Mouse (Mus musculus): ENCODE measurements at regions not wholly inside any gene's neighbourhood (a gene's known extent, or its start where the extent isn't known, plus 50 kb on each side); places are given as distances from the start of the nearest gene placed in this dataset.

- no peak for DNase-seq (ENCODE audit: low spot score)
These were observed 122.5 kb upstream of the Zeb2 start for GRCm38 (mm10) chr2:45239501-45240292.

- DNase-seq (ENCODE audit: low spot score): no peak
These were observed 121.8 kb upstream of the Zeb2 start for GRCm38 (mm10) chr2:45239001-45239400.

GRCm38 (mm10) chr2:45236168-45236700, 119.0 kb upstream of the Zeb2 start:
- DNase-seq (ENCODE audit: low spot score): no peak

- no peak for DNase-seq (ENCODE audit: low spot score)
These were observed 117.0 kb upstream of the Zeb2 start for GRCm38 (mm10) chr2:45234148-45234547.

GRCm38 (mm10) chr2:45230351-45231209, 113.4 kb upstream of the Zeb2 start:
- DNase-seq (ENCODE audit: low spot score): no peak

- DNase-seq (ENCODE audit: low spot score): no peak
These were observed 112.3 kb upstream of the Zeb2 start for GRCm38 (mm10) chr2:45229501-45229900.

- DNase-seq (ENCODE audit: low spot score): no peak
These were observed 110.2 kb upstream of the Zeb2 start for GRCm38 (mm10) chr2:45227276-45227944.

GRCm38 (mm10) chr2:45226045-45226370, 108.8 kb upstream of the Zeb2 start:
- no peak for DNase-seq (ENCODE audit: low spot score)

- DNase-seq (ENCODE audit: low spot score): no peak
These were observed 108.3 kb upstream of the Zeb2 start for GRCm38 (mm10) chr2:45225364-45226044.

GRCm38 (mm10) chr2:45222213-45222612, 105.0 kb upstream of the Zeb2 start:
- DNase-seq (ENCODE audit: low spot score): no peak

GRCm38 (mm10) chr2:45219851-45220250, 102.7 kb upstream of the Zeb2 start:
- no peak for DNase-seq (ENCODE audit: low spot score)

- no peak for DNase-seq (ENCODE audit: low spot score)
These were observed 95.6 kb upstream of the Zeb2 start for GRCm38 (mm10) chr2:45212833-45213232.

GRCm38 (mm10) chr2:45208526-45208925, 91.3 kb upstream of the Zeb2 start:
- no peak for DNase-seq (ENCODE audit: low spot score)

GRCm38 (mm10) chr2:45205756-45206155, 88.6 kb upstream of the Zeb2 start:
- no peak for DNase-seq (ENCODE audit: low spot score)

GRCm38 (mm10) chr2:45205211-45205610, 88.0 kb upstream of the Zeb2 start:
- no peak for DNase-seq (ENCODE audit: low spot score)

- no peak for DNase-seq (ENCODE audit: low spot score)
These were observed 80.9 kb upstream of the Zeb2 start for GRCm38 (mm10) chr2:45197955-45198631.

GRCm38 (mm10) chr2:45197342-45197741, 80.1 kb upstream of the Zeb2 start:
- DNase-seq (ENCODE audit: low spot score): no peak

- DNase-seq (ENCODE audit: low spot score): no peak
These were observed 79.3 kb upstream of the Zeb2 start for GRCm38 (mm10) chr2:45196511-45196910.

- DNase-seq (ENCODE audit: low spot score): no peak
These were observed 77.1 kb upstream of the Zeb2 start for GRCm38 (mm10) chr2:45194335-45194734.

- DNase-seq (ENCODE audit: low spot score): no peak
These were observed 68.4 kb upstream of the Zeb2 start for GRCm38 (mm10) chr2:45185621-45185999.
